Mouse (Mus musculus): ENCODE measurements around the gene Tnik.

DNA sequence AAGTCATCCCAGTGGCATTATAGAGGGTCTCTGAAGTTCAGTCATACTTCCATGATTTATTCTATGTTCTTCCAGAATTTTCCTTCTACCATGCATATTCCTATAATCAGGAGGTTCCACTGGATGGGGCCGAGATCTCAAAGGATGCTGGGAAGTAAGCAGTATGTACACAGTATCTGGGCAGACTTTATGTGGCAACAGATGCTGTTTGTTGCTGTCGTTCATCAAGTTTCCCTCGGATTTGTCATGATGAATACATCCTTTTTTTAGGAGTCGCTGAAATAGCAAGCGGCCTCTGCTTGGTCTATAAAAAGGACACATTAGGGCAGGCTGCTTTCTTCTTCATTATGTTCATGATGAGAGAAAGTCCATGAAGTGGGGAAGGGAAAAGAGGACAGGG, 349.3 kb downstream of the Tnik start:
- no peak for TF ChIP-seq CTCF (IDR thresholded peaks at IDR 0.05; ENCODE audit: low read depth, low read length)
- TF ChIP-seq POLR2A (IDR thresholded peaks at IDR 0.05; ENCODE audit: insufficient read depth, low read length), result no peak
